In genomic region chr12:49170097-49170496, GRCm38 (mm10) we compare ENCODE assay signal across 8 mouse cellular contexts.
DNase-seq lines count a peak whose midpoint lies in the region; ATAC-seq and TF ChIP-seq lines count a peak whose summit lies in the region.

No protein-coding gene starts in this region.

- 59% methylated on average over 5 of the region's 5 CpGs for WGBS in hindbrain, embryonic 11.5 days
- 59% methylated on average over 5 of the region's 5 CpGs for whole genome bisulfite sequencing in hindbrain, embryonic 16.5 days
- WGBS in forebrain, embryonic 12.5 days: 60% methylated on average over 5 of the region's 5 CpGs
- 45% methylated on average over 5 of the region's 5 CpGs for WGBS in heart, embryonic 12.5 days

- H3K9ac ChIP-seq in hindbrain, embryonic 11.5 days (ENCODE audit: low read depth, low read length): no peak overlapping the region
- H3K9ac ChIP-seq in hindbrain, embryonic 16.5 days (ENCODE audit: low read depth, low read length): no peak overlapping the region
- H3K9ac ChIP-seq in forebrain, embryonic 12.5 days: no peak overlapping the region
- H3K9ac ChIP-seq in heart, embryonic 12.5 days: no peak overlapping the region

- peak; percentile 66 for ATAC-seq in hindbrain, embryonic 11.5 days (ENCODE audit: low FRiP score)
- no peak for ATAC-seq in hindbrain, embryonic 16.5 days
- ATAC-seq in G1E (ENCODE audit: extremely low read depth, insufficient number of reproducible peaks, low FRiP score, poor library complexity, severe bottlenecking): peak; percentile 75
- ATAC-seq in forebrain, embryonic 12.5 days (ENCODE audit: low FRiP score): peak; percentile 88
- no peak for ATAC-seq in heart, embryonic 12.5 days (ENCODE audit: insufficient number of reproducible peaks, low FRiP score)

- H3K4me2 ChIP-seq in hindbrain, embryonic 11.5 days (replicated peaks; ENCODE audit: low read depth, low read length): no peak overlapping the region
- no peak overlapping the region for H3K4me2 ChIP-seq in hindbrain, embryonic 16.5 days (ENCODE audit: low read length)
- no peak overlapping the region for H3K4me2 ChIP-seq in forebrain, embryonic 12.5 days
- H3K4me2 ChIP-seq in heart, embryonic 12.5 days: no peak overlapping the region

- no peak overlapping the region for H3K27ac ChIP-seq in hindbrain, embryonic 11.5 days (ENCODE audit: low read depth, low read length)
- no peak overlapping the region for H3K27ac ChIP-seq in hindbrain, embryonic 16.5 days (ENCODE audit: low read depth, low read length)
- H3K27ac ChIP-seq in forebrain, embryonic 12.5 days: no peak overlapping the region
- no peak overlapping the region for H3K27ac ChIP-seq in heart, embryonic 12.5 days (ENCODE audit: poor library complexity, severe bottlenecking)

- H3K9me3 ChIP-seq in hindbrain, embryonic 11.5 days (ENCODE audit: control insufficient read depth, low read length): no peaks in the 10 kb centered on the region
- H3K9me3 ChIP-seq in hindbrain, embryonic 16.5 days (ENCODE audit: control insufficient read depth, low read length): no peaks in the 10 kb centered on the region
- H3K9me3 ChIP-seq in G1E (replicated peaks): no peaks in the 10 kb centered on the region
- H3K9me3 ChIP-seq in forebrain, embryonic 12.5 days: no peaks in the 10 kb centered on the region
- H3K9me3 ChIP-seq in heart, embryonic 12.5 days (replicated peaks): no peaks in the 10 kb centered on the region

- H3K4me3 ChIP-seq in hindbrain, embryonic 11.5 days (ENCODE audit: low read depth, low read length): no peak overlapping the region
- no peak overlapping the region for H3K4me3 ChIP-seq in hindbrain, embryonic 16.5 days (ENCODE audit: low read length)
- H3K4me3 ChIP-seq in G1E (ENCODE audit: low read depth, low read length): no peak overlapping the region
- H3K4me3 ChIP-seq in forebrain, embryonic 12.5 days (replicated peaks): no peak overlapping the region
- H3K4me3 ChIP-seq in heart, embryonic 12.5 days: no peak overlapping the region

- no peaks in the 10 kb centered on the region for H3K4me1 ChIP-seq in hindbrain, embryonic 11.5 days (replicated peaks; ENCODE audit: control insufficient read depth, insufficient read depth, low read length)
- no peaks in the 10 kb centered on the region for H3K4me1 ChIP-seq in hindbrain, embryonic 16.5 days (ENCODE audit: control insufficient read depth, insufficient read depth, low read depth, low read length)
- H3K4me1 ChIP-seq in G1E (ENCODE audit: insufficient read depth, low read depth, low read length): 0 out of 2 replicates have a peak, but pooled peaks cover 2% of the 10 kb centered on the region
- H3K4me1 ChIP-seq in forebrain, embryonic 12.5 days: no peaks in the 10 kb centered on the region
- H3K4me1 ChIP-seq in heart, embryonic 12.5 days (replicated peaks): no peaks in the 10 kb centered on the region

- intact Hi-C loops in left cerebral cortex, postnatal 25 days (cut with DNase I): no loop called here

- TF ChIP-seq CTCF in G1E (IDR thresholded peaks at IDR 0.05; ENCODE audit: low read depth, low read length): peak; percentile 26; the same call in 1 of the 2 replicates

- no peaks in the 10 kb centered on the region for H3K27me3 ChIP-seq in hindbrain, embryonic 11.5 days (ENCODE audit: control insufficient read depth, insufficient read depth, low read length)
- no peaks in the 10 kb centered on the region for H3K27me3 ChIP-seq in hindbrain, embryonic 16.5 days (replicated peaks; ENCODE audit: control insufficient read depth, insufficient read depth, low read length)
- H3K27me3 ChIP-seq in G1E (ENCODE audit: insufficient read depth, low read length): no peaks in the 10 kb centered on the region
- H3K27me3 ChIP-seq in forebrain, embryonic 12.5 days: no peaks in the 10 kb centered on the region
- no peaks in the 10 kb centered on the region for H3K27me3 ChIP-seq in heart, embryonic 12.5 days (replicated peaks)

- no peaks in the 10 kb centered on the region for H3K36me3 ChIP-seq in hindbrain, embryonic 11.5 days (ENCODE audit: control insufficient read depth, insufficient read depth, low read length)
- no peaks in the 10 kb centered on the region for H3K36me3 ChIP-seq in hindbrain, embryonic 16.5 days (ENCODE audit: control insufficient read depth, insufficient read depth, low read length)
- H3K36me3 ChIP-seq in G1E (replicated peaks): no peaks in the 10 kb centered on the region
- no peaks in the 10 kb centered on the region for H3K36me3 ChIP-seq in forebrain, embryonic 12.5 days (replicated peaks)
- no peaks in the 10 kb centered on the region for H3K36me3 ChIP-seq in heart, embryonic 12.5 days

- DNase-seq in hindbrain, embryonic 11.5 days (ENCODE audit: low spot score): peak; percentile 54
- peak; percentile 9 for DNase-seq in G1E (ENCODE audit: low spot score)
- peak; percentile 12 to 52 for DNase-seq in left cerebral cortex, postnatal 25 days (ENCODE audit: low spot score in 2 of 2)
- DNase-seq in urinary bladder, postnatal 25 days (ENCODE audit: low spot score): no peak
- no peak for DNase-seq in spleen, adult 18-20 months

Comparison
In these comparisons a context has a peak if more than half of its experiments do, and no peak if none do; other contexts are left out.
1. ATAC-seq: peak in hindbrain, embryonic 11.5 days (single experiment), G1E (single experiment) and forebrain, embryonic 12.5 days (single experiment); none in hindbrain, embryonic 16.5 days (single experiment) and heart, embryonic 12.5 days (single experiment).
2. DNase-seq: peak in hindbrain, embryonic 11.5 days (single experiment), G1E (single experiment) and left cerebral cortex, postnatal 25 days (2 of 2); none in urinary bladder, postnatal 25 days (single experiment) and spleen, adult 18-20 months (0 of 2).